Mouse (Mus musculus) neural tube, embryonic 11.5 days (tissue): ENCODE measurements around the gene Tas2r102. TPM values are rescaled to one million over a fixed set of nuclear protein-coding genes. Genes with fewer than 3 reads are reported as not detected.

ENCODE experiments used
- ATAC-seq: fragments of 200-750 bp; cut with Nextera tagmentation; 2 replicates; pipeline ENCODE4 v1.8.0; 2017; ENCODE audit warnings: moderate number of reproducible peaks, mild to moderate bottlenecking, moderate TSS enrichment, moderate library complexity; ENCODE audit not compliant: insufficient read depth, low FRiP score, low TSS enrichment
- DNase-seq: peaks from one replicate; pipeline ENCODE4 v3.0.0-alpha.2; 2015; ENCODE audit warnings: low spot score
- H3K27ac ChIP-seq: fragments of 300-500 bp; sonication (generic); 2 replicates; pipeline ENCODE4 v1.5.1; 2014; ENCODE audit warnings: low read depth, mild to moderate bottlenecking, low read length
- H3K27me3 ChIP-seq: fragments of 300-500 bp; sonication (generic); 2 replicates; pipeline ENCODE4 v1.6.1; 2014; ENCODE audit warnings: mild to moderate bottlenecking, low read length, mixed read lengths; ENCODE audit not compliant: control insufficient read depth, insufficient read depth
- H3K36me3 ChIP-seq: fragments of 300-500 bp; sonication (generic); 2 replicates; pipeline ENCODE4 v1.6.1; 2014; ENCODE audit warnings: mild to moderate bottlenecking, low read length, moderate library complexity, mixed read lengths; ENCODE audit not compliant: control insufficient read depth, insufficient read depth
- H3K4me1 ChIP-seq: fragments of 300-500 bp; sonication (generic); 2 replicates; pipeline ENCODE4 v1.6.1; 2014; ENCODE audit warnings: low read length, mixed read lengths; ENCODE audit not compliant: control insufficient read depth, insufficient read depth
- H3K4me2 ChIP-seq: fragments of 300-500 bp; sonication (generic); 2 replicates; pipeline ENCODE4 v1.6.1; 2014; ENCODE audit warnings: low read depth, mild to moderate bottlenecking, moderate library complexity
- H3K4me3 ChIP-seq: fragments of 300-500 bp; sonication (generic); 2 replicates; pipeline ENCODE4 v1.5.1; 2014; ENCODE audit warnings: low read depth, low read length
- H3K9ac ChIP-seq: fragments of 300-500 bp; sonication (generic); 2 replicates; pipeline ENCODE4 v1.6.1; 2014; ENCODE audit warnings: mild to moderate bottlenecking, low read length
- H3K9me3 ChIP-seq: fragments of 300-500 bp; sonication (generic); 2 replicates; pipeline ENCODE4 v1.6.1; 2016; ENCODE audit warnings: low read length; ENCODE audit not compliant: control insufficient read depth
- WGBS: fragments of 180-500 bp; shearing (Covaris S2); extraction: QIAGEN DNeasy Blood & Tissue Kit; methylation state at CpG from one replicate; pipeline ENCODE4 v1.1.7; 2014; 5-methylcytosine and 5-hydroxymethylcytosine counted together
- polyA plus RNA-seq: library from polyadenylated mRNA; unstranded; fragments of >200 nt; fragmentation: Nextera tagmentation; extraction: Ambion mirVana; gene quantifications from 2 replicates; pipeline ENCODE4 v1.2.1, GENCODE M21; 2014

Gene Tas2r102
- polyA plus RNA-seq: not detected in 2 replicates

DNA sequence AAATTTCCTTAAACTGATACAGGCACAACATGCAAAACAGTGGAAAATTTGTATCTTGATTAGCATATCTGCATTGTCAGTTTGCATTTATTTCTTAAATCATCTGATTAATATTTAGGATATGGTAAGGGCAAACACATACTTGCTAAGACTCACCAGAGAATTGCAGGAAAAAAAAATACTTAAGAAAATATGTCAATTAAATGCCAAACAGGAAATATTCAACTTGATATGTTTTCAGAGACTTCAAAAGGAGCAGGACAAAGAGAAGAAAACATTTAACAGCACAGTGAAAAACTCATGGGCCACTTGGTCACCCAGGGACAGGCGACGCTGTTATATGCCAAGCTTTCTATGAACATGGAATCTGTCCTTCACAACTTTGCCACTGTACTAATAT, at the start of gene Tas2r102:
TSS of gene Tas2r102 (plus strand) at position 301 of the 400 bp plus-strand sequence.
- DNase-seq (no peak), ATAC-seq (no peak)
- no peak within 1 kb of the TSS for H3K27ac ChIP-seq
- no peaks in the 10 kb centered on the region for H3K4me1 ChIP-seq
- H3K4me3 ChIP-seq: no peak within 1 kb of the TSS
- no peak within 1 kb of the TSS for H3K9ac ChIP-seq
- no peaks in the 10 kb centered on the region for H3K27me3 ChIP-seq
- H3K4me2 ChIP-seq: no peak within 1 kb of the TSS
- no peaks in the 10 kb centered on the region for H3K36me3 ChIP-seq
- H3K9me3 ChIP-seq: no peaks in the 10 kb centered on the region
- WGBS: 99% methylated on average over 2 of the region's 2 CpGs

DNA sequence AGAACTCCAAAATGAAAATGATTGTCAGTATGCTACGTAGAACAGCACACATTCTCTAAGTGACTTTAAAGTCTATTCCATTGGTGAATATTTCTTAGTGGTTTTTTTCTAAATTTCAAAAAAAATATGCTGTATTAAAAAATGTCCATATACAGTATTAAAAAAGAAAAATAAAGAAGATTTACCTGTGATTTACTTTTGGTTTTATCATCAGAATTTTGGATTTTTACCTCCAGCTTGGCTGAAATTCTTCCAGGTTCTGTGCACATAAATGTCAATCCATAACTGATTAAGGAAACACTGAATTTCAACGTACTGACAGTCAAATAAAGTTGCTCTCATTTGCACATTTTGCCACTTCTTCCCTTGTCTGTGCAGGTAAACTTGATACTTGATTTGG, 24.0 kb upstream of the Tas2r102 start, which contains the start of gene Tas2r115:
TSS of gene Tas2r115 (minus strand) at position 101 of the 400 bp plus-strand sequence.
- DNase-seq: no peak
- no peaks in the 10 kb centered on the region for H3K4me1 ChIP-seq
- no peak within 1 kb of the TSS for H3K4me2 ChIP-seq
- no peaks in the 10 kb centered on the region for H3K36me3 ChIP-seq
- H3K27ac ChIP-seq: no peak within 1 kb of the TSS
- WGBS: 80% methylated on average over 2 of the region's 2 CpGs
- no peak within 1 kb of the TSS for H3K4me3 ChIP-seq
- no peaks in the 10 kb centered on the region for H3K9me3 ChIP-seq
- H3K27me3 ChIP-seq: no peaks in the 10 kb centered on the region
- H3K9ac ChIP-seq: no peak within 1 kb of the TSS
- no peak for ATAC-seq

DNA sequence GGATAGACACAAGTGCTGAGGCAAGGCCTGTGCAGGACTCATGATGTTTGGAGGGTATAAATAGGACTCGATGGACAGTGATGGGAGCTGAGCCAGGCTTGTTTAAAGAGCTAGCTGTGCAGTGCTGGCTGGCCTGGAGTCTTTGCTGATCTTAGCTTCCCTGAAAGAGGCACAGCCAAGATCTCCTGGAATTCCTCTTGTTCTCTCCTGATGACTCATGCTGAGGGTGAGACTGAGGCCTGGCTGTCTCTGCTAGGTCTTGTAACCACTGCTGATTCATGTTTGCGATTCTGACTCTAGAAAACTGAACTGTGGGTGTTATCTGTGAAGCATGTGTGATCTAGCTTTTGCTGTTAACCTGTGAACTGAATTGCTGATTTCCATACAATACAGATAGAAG, 11.7 kb upstream of the Tas2r102 start:
- 84% methylated on average over 2 of the region's 2 CpGs for WGBS
- ATAC-seq (no peak), DNase-seq (no peak)
- H3K27ac ChIP-seq: no peak overlapping the region
- H3K36me3 ChIP-seq: no peaks in the 10 kb centered on the region
- H3K4me3 ChIP-seq: no peak overlapping the region
- H3K9me3 ChIP-seq: no peaks in the 10 kb centered on the region
- H3K27me3 ChIP-seq: no peaks in the 10 kb centered on the region
- no peak overlapping the region for H3K9ac ChIP-seq
- no peaks in the 10 kb centered on the region for H3K4me1 ChIP-seq
- no peak overlapping the region for H3K4me2 ChIP-seq

DNA sequence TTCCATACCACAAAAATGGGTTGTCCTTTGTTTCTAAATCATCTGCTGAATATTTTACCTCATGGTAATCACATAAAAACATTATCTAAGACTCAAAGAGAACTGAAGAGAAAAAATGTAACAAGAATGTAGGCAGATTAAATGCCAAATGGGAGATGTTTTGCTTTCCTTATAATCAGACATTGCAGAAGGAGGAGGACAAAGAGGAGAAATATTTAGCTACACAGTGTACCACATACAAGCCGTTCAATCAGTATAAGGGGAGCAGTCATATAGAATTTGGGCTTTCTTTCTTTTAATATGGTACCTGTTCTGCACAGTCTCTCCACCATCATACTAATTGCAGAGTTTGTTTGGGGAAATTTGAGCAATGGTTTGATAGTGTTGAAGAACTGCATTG, 7.5 kb upstream of the Tas2r102 start, which contains the start of gene Tas2r124:
TSS of gene Tas2r124 (plus strand) at position 301 of the 400 bp plus-strand sequence.
- Histone ChIP-seq H3K4me3 (no peak within 1 kb of the TSS), H3K4me1 (no peaks in the 10 kb centered on the region), H3K9me3 (no peaks in the 10 kb centered on the region), H3K36me3 (no peaks in the 10 kb centered on the region), H3K27me3 (no peaks in the 10 kb centered on the region), H3K4me2 (no peak within 1 kb of the TSS), H3K27ac (no peak within 1 kb of the TSS), H3K9ac (no peak within 1 kb of the TSS)
- 85% methylated on average over 1 of the region's 1 CpGs for WGBS
- ATAC-seq (no peak), DNase-seq (no peak)

DNA sequence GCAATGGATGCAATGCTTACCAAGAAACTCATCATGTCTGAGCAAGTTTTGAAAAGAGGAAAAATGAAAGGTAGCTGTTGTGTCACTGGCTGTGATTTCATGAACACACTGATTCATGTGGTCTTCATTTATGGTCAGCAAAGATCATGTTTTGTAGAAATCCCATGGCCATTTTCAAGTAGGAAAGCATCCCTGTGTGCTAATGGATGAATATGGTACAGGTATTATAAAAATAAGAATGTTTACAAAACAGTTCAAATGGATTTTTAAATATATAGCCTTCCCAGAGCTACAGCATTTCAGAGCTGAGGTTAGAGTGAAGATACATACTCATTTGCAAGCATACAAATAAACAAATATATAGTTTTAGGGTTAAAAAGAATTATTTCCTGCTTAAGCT, 16.1 kb downstream of the Tas2r102 start, which contains the start of gene Tas2r136:
TSS of gene Tas2r136 (minus strand) at position 101 of the 400 bp plus-strand sequence.
- Histone ChIP-seq H3K9ac (no peak within 1 kb of the TSS), H3K4me3 (no peak within 1 kb of the TSS), H3K27ac (no peak within 1 kb of the TSS), H3K9me3 (no peaks in the 10 kb centered on the region), H3K36me3 (no peaks in the 10 kb centered on the region), H3K4me1 (no peaks in the 10 kb centered on the region), H3K27me3 (no peaks in the 10 kb centered on the region), H3K4me2 (no peak within 1 kb of the TSS)
- ATAC-seq: no peak
- no peak for DNase-seq

DNA sequence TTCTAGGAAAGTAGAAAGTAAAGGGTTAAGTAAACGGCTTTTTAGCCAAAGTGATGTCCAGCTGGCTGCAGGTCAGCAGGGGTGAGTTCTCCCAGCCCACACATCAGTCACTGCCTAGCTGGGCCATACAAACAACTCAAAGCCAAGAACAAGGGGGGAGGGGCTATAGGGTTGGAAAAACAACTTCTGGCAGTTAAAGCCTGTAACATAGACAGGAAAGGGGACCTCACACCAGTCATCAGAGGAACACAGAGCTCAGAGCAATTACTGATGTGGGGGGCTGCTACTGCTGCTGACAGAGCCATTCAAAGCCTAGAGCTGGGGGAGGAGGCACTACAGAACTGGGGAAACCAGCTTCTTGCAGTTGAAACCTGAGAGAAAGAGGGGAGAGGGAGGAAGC, 33.5 kb downstream of the Tas2r102 start:
- no peaks in the 10 kb centered on the region for H3K27me3 ChIP-seq
- peaks cover under 1% of the 10 kb centered on the region; the same call in 1 of the 2 replicates for H3K9me3 ChIP-seq
- H3K4me1 ChIP-seq: no peaks in the 10 kb centered on the region
- 29% methylated on average over 1 of the region's 1 CpGs for WGBS
- DNase-seq: peak; percentile 22
- H3K36me3 ChIP-seq: no peaks in the 10 kb centered on the region
- no peak overlapping the region for H3K4me2 ChIP-seq
- no peak overlapping the region for H3K27ac ChIP-seq
- no peak for ATAC-seq
- no peak overlapping the region for H3K9ac ChIP-seq
- no peak overlapping the region for H3K4me3 ChIP-seq

DNA sequence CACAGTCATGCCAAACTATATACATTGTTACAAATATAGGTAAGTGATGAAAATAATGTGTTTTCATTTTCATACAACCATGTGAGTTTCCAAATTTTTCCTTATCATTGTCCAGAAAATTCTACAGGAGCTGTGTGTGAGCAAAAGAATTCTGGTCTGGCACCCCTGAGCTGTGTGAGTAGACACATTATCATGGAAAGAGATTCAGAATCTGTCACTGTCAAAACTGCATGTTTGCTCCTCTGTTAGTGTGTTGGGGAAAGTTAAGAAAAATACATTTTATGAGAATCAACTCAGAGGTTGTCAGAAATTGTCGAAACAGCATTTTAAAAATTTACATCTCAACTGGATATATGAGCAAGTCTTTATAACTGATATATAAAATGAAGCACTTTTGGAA, 40.6 kb downstream of the Tas2r102 start, which contains the start of gene Tas2r117:
TSS of gene Tas2r117 (plus strand) at position 301 of the 400 bp plus-strand sequence.
- DNase-seq (no peak), ATAC-seq (no peak)
- Histone ChIP-seq H3K36me3 (no peaks in the 10 kb centered on the region), H3K27me3 (no peaks in the 10 kb centered on the region), H3K4me3 (no peak within 1 kb of the TSS), H3K27ac (no peak within 1 kb of the TSS), H3K4me2 (no peak within 1 kb of the TSS), H3K9me3 (no peaks in the 10 kb centered on the region), H3K4me1 (no peaks in the 10 kb centered on the region), H3K9ac (no peak within 1 kb of the TSS)
- 93% methylated on average over 1 of the region's 1 CpGs for WGBS

Other genes starting within 250 kb of the Tas2r102 start
- not detected in 2 replicates for gene Prh1, start 192.3 kb upstream of the Tas2r102 start, polyA plus RNA-seq
- gene Prp2, start 166.2 kb upstream of the Tas2r102 start, polyA plus RNA-seq: not detected in 2 replicates
- gene A630073D07Rik, start 110.6 kb upstream of the Tas2r102 start, polyA plus RNA-seq: not detected in 2 replicates
- not detected in 2 replicates for gene Tas2r120, start 105.2 kb upstream of the Tas2r102 start, polyA plus RNA-seq
- not detected in 2 replicates for gene Tas2r121, start 61.1 kb upstream of the Tas2r102 start, polyA plus RNA-seq
- not detected in 2 replicates for gene Tas2r122, start 50.2 kb upstream of the Tas2r102 start, polyA plus RNA-seq
- gene Tas2r115, start 24.1 kb upstream of the Tas2r102 start, polyA plus RNA-seq: not detected in 2 replicates
- not detected in 2 replicates for gene Tas2r124, start 7.4 kb upstream of the Tas2r102 start, polyA plus RNA-seq
- gene Tas2r136, start 16.0 kb downstream of the Tas2r102 start, polyA plus RNA-seq: not detected in 2 replicates
- not detected in 2 replicates for gene Tas2r117, start 40.7 kb downstream of the Tas2r102 start, polyA plus RNA-seq
- not detected in 2 replicates for gene Tas2r123, start 85.0 kb downstream of the Tas2r102 start, polyA plus RNA-seq
- not detected in 2 replicates for gene Tas2r116, start 93.3 kb downstream of the Tas2r102 start, polyA plus RNA-seq
- not detected in 2 replicates for gene Tas2r110, start 105.9 kb downstream of the Tas2r102 start, polyA plus RNA-seq
- gene Tas2r113, start 130.9 kb downstream of the Tas2r102 start, polyA plus RNA-seq: not detected in 2 replicates
- gene Tas2r125, start 147.5 kb downstream of the Tas2r102 start, polyA plus RNA-seq: not detected in 2 replicates
- not detected in 2 replicates for gene Tas2r129, start 189.0 kb downstream of the Tas2r102 start, polyA plus RNA-seq
- not detected in 2 replicates for gene Tas2r131, start 195.8 kb downstream of the Tas2r102 start, polyA plus RNA-seq
- gene Tas2r109, start 218.8 kb downstream of the Tas2r102 start, polyA plus RNA-seq: not detected in 2 replicates